Mouse (Mus musculus) lung, adult 2 months (tissue): ENCODE measurements around the gene Grk6.

Experiments
- CTCF ChIP-seq: fragments of 200-500 bp; IDR thresholded peaks from 2 replicates; pipeline ENCODE4 v1.5.1; 2011; ENCODE audit warnings: mild to moderate bottlenecking, low read length, control low read depth; ENCODE audit not compliant: insufficient read depth
- POLR2A ChIP-seq: fragments of 200-500 bp; IDR thresholded peaks from 2 replicates; pipeline ENCODE4 v1.6.1; 2011; ENCODE audit warnings: low read depth, mild to moderate bottlenecking, control low read depth, low read length, borderline replicate concordance; ENCODE audit errors: extremely low read depth

- TF ChIP-seq CTCF (no peak), POLR2A (no peak)
Observed at GRCm38 (mm10) chr13:55414743-55415380, 30.0 kb upstream of the Grk6 start, which contains the start of gene Pfn3.
